Mouse (Mus musculus): ENCODE measurements at regions not wholly inside any gene's neighbourhood (a gene's known extent, or its start where the extent isn't known, plus 50 kb on each side); places are given as distances from the start of the nearest gene placed in this dataset.

GRCm38 (mm10) chr11:12180351-12180750 is 141.9 kb upstream of the Grb10 start:
- no peak for ATAC-seq (ENCODE audit: low FRiP score, low read depth)
- Histone ChIP-seq H3K27ac (replicated peaks; ENCODE audit: low read depth, low read length) (no peak overlapping the region), H3K4me2 (replicated peaks; ENCODE audit: low read depth, low read length, severe bottlenecking) (no peak overlapping the region), H3K9ac (ENCODE audit: low read depth, low read length, severe bottlenecking) (no peak overlapping the region), H3K27me3 (ENCODE audit: control insufficient read depth, insufficient read depth, low read length) (no peaks in the 10 kb centered on the region), H3K9me3 (ENCODE audit: control insufficient read depth, low read length) (no peaks in the 10 kb centered on the region), H3K4me3 (replicated peaks; ENCODE audit: low read length) (no peak overlapping the region), H3K4me1 (ENCODE audit: control insufficient read depth, insufficient read depth, low read length) (no peaks in the 10 kb centered on the region), H3K36me3 (ENCODE audit: control insufficient read depth, insufficient read depth, low read length) (no peaks in the 10 kb centered on the region)
- WGBS, result 66% methylated on average over 4 of the region's 4 CpGs
- DNase-seq (ENCODE audit: low spot score), result no peak
- no peak for TF ChIP-seq POLR2A (IDR thresholded peaks at IDR 0.05; ENCODE audit: borderline replicate concordance, extremely low read depth, insufficient read depth, insufficient read length)

- no peak for TF ChIP-seq POLR2A (IDR thresholded peaks at IDR 0.05; ENCODE audit: borderline replicate concordance, extremely low read depth, insufficient read depth, insufficient read length)
- no peak for ATAC-seq (ENCODE audit: low FRiP score, low read depth)
- Histone ChIP-seq H3K36me3 (ENCODE audit: control insufficient read depth, insufficient read depth, low read length) (no peaks in the 10 kb centered on the region), H3K27ac (replicated peaks; ENCODE audit: low read depth, low read length) (no peak overlapping the region), H3K4me2 (replicated peaks; ENCODE audit: low read depth, low read length, severe bottlenecking) (no peak overlapping the region), H3K4me1 (ENCODE audit: control insufficient read depth, insufficient read depth, low read length) (no peaks in the 10 kb centered on the region), H3K9me3 (ENCODE audit: control insufficient read depth, low read length) (no peaks in the 10 kb centered on the region), H3K4me3 (replicated peaks; ENCODE audit: low read length) (no peak overlapping the region), H3K9ac (ENCODE audit: low read depth, low read length, severe bottlenecking) (no peak overlapping the region), H3K27me3 (ENCODE audit: control insufficient read depth, insufficient read depth, low read length) (no peaks in the 10 kb centered on the region)
- WGBS, result 77% methylated on average over 2 of the region's 2 CpGs
- no peak for DNase-seq (ENCODE audit: low spot score)
Observed at GRCm38 (mm10) chr11:12172429-12172828, 133.9 kb upstream of the Grb10 start.

- ATAC-seq (ENCODE audit: low FRiP score, low read depth) (peak; percentile 15; the same call in 1 of the 2 replicates), DNase-seq (ENCODE audit: low spot score) (no peak)
- Histone ChIP-seq H3K36me3 (ENCODE audit: control insufficient read depth, insufficient read depth, low read length) (no peaks in the 10 kb centered on the region), H3K27me3 (ENCODE audit: control insufficient read depth, insufficient read depth, low read length) (no peaks in the 10 kb centered on the region), H3K27ac (replicated peaks; ENCODE audit: low read depth, low read length) (no peak overlapping the region), H3K4me3 (replicated peaks; ENCODE audit: low read length) (no peak overlapping the region), H3K4me2 (replicated peaks; ENCODE audit: low read depth, low read length, severe bottlenecking) (no peak overlapping the region), H3K9me3 (ENCODE audit: control insufficient read depth, low read length) (no peaks in the 10 kb centered on the region), H3K4me1 (ENCODE audit: control insufficient read depth, insufficient read depth, low read length) (no peaks in the 10 kb centered on the region), H3K9ac (ENCODE audit: low read depth, low read length, severe bottlenecking) (no peak overlapping the region)
- no peak for TF ChIP-seq POLR2A (IDR thresholded peaks at IDR 0.05; ENCODE audit: borderline replicate concordance, extremely low read depth, insufficient read depth, insufficient read length)
- WGBS, result 54% methylated on average over 4 of the region's 4 CpGs
Observed at GRCm38 (mm10) chr11:12171312-12171711, 132.8 kb upstream of the Grb10 start.

- H3K9me3 ChIP-seq (ENCODE audit: control insufficient read depth, low read length), result no peaks in the 10 kb centered on the region
- WGBS, result 97% methylated on average over 1 of the region's 1 CpGs
Observed at GRCm38 (mm10) chr11:12168432-12168831, 129.9 kb upstream of the Grb10 start.

More at GRCm38 (mm10) chr11:12168432-12168831, 129.9 kb upstream of the Grb10 start:
- H3K9ac ChIP-seq (ENCODE audit: low read depth, low read length, severe bottlenecking), result no peak overlapping the region
- no peaks in the 10 kb centered on the region for H3K36me3 ChIP-seq (ENCODE audit: control insufficient read depth, insufficient read depth, low read length)
- H3K4me2 ChIP-seq (replicated peaks; ENCODE audit: low read depth, low read length, severe bottlenecking), result no peak overlapping the region
- no peak for DNase-seq (ENCODE audit: low spot score)
- H3K27ac ChIP-seq (replicated peaks; ENCODE audit: low read depth, low read length), result no peak overlapping the region
- H3K27me3 ChIP-seq (ENCODE audit: control insufficient read depth, insufficient read depth, low read length), result no peaks in the 10 kb centered on the region
- no peak for TF ChIP-seq POLR2A (IDR thresholded peaks at IDR 0.05; ENCODE audit: borderline replicate concordance, extremely low read depth, insufficient read depth, insufficient read length)
- ATAC-seq (ENCODE audit: low FRiP score, low read depth), result no peak
- H3K4me3 ChIP-seq (replicated peaks; ENCODE audit: low read length), result no peak overlapping the region
- H3K4me1 ChIP-seq (ENCODE audit: control insufficient read depth, insufficient read depth, low read length), result no peaks in the 10 kb centered on the region

All from limb, embryonic 14.5 days (tissue).